Mouse (Mus musculus): ENCODE data around the gene B4galt3.
"Not testable (repeated sequence)": the region's sequence is repeated elsewhere in the genome, so short reads cannot be mapped to it uniquely, and the experiment has no call there.

The B4galt3 gene

DNA sequence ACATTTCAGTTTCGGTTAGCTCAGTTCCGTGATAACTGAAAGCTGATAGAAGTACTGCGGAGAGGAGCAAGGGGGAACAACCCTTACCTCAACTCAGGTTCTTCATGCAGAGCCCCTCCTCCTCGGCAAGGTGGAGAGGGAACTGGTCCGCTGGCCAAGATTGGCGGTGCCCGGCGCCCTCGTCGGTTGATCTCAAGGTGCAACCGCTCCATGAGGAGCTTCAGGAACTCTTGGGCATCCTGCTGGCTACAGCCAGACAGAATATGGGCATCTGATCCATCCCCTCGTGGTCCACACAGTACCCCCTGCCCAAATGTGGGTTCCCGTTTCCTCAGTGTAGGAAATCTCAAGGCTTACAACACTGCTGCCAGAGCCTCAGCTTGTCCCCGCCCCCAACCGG, 14.4 kb downstream of the B4galt3 start:
- DNase-seq (ENCODE audit: low read depth): no peak

DNA sequence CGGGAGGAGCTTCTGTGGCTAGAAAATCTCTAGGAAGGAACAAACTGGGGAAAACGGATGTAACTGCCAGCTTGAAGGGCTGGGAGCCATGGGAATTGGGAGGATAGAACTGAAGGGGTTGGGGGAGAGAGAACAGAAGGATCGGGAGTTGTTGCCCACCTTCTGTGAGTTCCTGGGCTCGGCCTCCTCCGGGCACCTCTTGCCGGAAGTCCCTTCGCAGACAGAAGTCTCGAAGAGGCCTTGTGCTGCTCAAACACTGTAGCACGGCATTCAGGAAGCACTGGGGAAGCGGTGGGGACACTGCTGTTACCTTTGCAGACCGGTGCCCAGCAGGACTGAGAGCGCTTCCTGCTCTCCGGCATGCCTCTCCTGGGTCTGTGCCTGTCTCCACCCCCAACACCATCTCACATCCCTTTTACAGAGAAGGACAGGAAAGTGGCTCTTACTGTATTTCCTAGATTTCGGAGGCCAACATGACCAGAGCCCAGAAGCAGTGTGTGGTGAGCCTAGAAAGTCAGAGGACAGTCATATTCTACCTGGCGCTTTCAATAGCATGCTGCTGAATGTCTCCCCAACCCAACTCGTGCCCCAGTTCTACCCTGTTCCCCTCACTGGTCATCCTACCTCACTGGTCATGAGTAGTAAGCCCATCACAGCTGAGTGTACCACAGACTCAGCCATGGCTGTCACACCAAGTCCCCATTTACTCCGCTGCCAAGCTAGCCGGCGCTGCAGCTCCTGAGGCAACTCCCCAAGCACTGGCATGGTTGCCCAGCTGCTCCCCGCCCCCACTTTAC, 15.2 kb downstream of the B4galt3 start:
- DNase-seq (ENCODE audit: low read depth): no peak

DNA sequence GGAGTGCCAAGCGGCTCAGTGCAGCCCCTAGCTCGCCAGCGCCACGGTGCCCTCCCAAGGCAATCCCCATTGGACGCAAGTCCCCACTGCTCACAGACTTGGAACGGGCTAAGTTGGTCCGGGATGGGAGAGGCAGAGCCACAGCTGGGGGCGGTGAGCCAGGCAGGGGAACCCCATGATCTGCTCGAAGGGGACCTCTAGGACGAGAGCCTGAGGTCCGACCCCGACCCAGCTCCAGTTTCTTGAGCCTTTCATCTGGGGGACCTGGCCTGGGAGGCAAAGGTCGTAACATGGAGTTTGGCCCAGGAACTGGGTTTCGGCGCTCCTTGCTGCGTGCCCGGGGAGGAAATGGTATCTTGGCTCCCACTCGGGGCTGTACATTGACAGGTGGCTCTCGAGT, 16.4 kb downstream of the B4galt3 start:
- DNase-seq (ENCODE audit: low read depth): no peak

DNA sequence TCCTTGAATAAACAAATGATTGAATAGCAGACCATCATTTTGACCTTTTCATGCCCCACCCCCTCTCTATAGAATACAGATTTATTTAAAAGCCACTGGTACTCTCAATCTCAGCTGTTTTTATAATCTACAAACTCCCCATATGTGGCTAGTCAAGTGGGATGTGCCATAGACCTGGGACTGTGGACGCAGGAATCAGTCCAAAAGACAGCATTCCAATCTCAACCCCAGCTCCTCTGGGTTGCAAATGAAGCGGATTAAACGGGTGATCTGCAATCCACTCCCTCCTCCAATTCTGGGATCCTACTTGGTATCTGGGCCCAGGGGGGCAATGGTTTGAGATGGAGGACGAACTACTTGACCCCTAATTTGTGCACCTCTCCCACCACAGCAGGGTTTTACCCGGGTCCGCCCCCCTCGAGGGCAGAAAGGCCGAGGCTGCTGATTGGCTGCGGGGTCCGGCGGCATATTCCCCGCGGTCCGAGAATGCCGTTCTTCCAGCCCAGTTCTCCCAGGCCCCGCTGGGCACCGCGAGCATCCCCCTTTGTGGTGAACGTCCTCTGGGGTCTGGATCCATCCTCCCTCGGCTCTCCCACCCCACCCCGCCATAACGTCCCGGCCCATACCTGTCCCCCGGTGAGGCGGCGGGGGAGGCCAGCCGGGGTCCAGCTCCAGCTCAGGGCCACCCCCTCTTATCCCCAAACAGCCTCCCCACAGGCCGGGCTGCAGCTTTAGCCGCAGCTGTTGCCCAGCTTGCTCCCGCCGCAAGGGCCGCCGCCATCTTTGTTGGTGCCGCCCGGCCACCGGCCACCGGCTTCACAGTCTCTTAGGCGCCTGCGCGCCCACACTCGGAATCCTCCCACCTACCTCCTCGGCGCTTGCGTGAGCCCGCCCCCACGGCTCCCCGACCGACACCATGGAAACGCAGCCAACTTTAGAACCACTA, 17.3 kb downstream of the B4galt3 start, which contains the start of gene Usp21:
Gene Usp21 (minus strand): TSS at position 856 of the 946 bp plus-strand sequence.
- DNase-seq (ENCODE audit: low read depth): peak; percentile 87

DNA sequence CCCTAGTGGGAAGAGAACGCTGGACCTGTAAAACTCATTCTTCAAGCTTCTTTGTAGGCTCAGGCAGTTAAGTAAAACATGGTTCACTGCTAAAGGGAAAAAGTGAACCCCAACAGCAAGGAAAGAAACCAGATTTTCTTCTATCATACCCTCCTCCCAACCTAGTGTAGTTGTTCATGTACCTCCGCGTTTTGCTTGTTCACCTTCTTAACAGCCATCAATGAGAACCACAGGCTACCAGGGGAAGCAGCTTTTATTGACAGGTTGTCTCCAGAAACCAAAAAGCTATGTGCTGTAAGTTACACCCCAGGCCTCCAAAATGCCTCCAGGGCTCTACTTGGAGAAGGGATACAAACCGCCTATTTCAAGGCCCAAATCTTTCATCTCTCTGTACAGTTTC, 18.2 kb downstream of the B4galt3 start:
- DNase-seq (ENCODE audit: low read depth): no peak

DNA sequence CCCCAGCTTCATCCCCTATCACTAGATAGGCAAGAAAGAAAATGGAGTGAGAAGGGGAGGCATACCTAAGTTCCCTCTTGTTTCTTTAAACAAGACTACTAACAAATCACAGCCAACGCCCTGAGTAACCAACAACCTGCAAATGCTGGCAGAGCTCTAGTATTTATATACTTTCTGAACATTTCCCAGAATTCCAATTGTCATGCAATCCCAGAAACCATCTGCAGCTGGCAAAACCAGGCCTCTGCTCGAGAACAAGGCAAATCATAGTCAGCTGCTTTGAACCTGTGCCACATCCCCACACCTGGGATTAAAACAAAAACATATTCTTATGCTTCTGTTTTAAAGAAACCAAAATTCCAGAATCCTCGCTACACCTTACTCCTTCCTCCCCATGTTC, 23.2 kb downstream of the B4galt3 start:
- no peak for DNase-seq (ENCODE audit: low read depth)

DNA sequence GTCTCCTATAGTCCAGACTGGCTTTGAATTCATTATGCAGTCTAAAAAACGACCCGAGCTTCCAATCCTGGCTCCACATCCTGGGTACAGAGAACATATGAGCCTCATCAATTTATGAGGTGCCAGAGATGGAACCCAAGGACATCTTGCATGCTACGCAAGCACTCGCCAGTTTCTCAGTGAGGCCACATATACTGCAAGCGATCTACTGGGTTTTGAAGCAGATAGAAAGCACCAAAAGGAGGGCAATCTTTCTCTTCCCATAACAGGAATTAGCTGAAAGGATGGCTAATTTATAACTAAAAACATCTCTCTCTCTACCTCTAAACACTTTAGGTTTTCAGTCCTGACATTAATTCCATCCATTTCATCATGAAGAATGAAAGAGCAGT, 23.8 kb downstream of the B4galt3 start:
- no peak for DNase-seq (ENCODE audit: low read depth)

DNA sequence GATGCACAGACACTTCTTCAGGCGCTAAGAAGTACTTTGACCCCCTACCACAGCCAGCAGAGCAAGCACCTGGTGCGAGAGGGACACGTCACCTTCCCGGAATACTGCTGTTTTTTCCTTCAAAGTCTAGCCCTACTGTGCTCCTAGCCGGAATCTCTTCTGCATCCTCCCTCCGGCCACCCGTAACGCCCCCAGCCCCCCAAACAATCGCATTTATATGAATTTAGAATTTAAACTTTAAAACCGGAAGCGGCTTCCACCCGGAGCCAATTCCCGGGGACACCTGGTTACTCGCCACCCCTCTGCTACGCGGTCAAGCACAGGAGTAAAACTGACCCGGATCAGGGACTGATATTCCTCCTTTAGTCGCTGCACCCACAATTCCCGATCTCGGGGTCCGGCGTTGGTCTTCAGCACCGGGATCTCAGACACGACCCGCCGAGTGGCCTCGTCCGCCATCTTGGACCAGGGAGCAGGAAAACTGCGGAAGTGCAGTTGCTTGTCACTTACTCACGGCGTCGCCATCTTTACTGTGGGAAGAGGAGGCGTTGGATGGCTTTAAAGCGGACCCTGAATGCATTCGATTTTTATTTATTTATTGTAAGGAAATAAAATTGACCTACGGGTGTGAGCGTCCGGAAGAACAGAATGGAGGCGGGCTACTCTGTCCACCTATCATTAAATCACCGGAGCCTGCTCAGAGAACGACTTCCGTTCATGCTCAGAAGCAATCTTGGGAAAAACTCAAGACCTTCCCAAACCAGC, 24.4 kb downstream of the B4galt3 start, which contains the start of gene Ufc1:
Gene Ufc1 (minus strand): TSS at position 727 of the 765 bp plus-strand sequence.
- no peak for DNase-seq (ENCODE audit: low read depth)

DNA sequence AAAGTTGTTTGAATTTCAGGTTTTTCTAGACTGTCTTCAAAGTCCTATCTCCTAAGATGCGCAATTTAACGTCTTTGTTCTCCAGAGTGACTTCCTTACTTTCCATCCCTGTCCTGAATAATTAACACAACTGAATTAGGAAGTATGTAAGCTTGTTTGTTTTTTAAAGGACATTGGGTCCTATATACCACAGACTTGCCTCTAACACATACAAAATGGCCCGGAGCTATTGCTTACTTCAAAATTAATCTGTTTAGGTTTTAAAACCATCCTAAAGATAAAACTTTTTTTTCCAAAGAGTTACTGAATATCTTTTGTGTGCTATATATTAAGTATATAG, 24.9 kb downstream of the B4galt3 start:
- no peak for DNase-seq (ENCODE audit: low read depth)

DNA sequence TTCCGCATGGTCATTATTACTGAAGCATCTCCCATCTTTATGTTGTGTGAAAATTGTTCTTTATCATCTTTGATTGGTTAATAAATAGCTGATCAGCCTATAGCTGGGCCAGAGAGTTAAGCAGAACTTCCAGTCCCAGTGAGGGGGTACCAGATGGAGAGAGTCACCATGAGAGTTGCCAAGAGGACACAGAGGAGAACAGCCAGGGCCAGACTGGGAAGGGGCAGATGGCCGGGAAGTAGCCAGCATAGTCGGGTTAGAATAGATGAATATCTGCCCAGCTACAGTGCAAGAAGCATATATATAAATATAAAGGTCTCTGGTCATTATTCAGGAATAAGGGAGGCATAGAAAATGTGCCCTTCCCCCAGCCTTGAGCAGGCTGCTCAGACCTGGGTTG, 28.1 kb downstream of the B4galt3 start:
- no peak for DNase-seq (ENCODE audit: low read depth)

DNA sequence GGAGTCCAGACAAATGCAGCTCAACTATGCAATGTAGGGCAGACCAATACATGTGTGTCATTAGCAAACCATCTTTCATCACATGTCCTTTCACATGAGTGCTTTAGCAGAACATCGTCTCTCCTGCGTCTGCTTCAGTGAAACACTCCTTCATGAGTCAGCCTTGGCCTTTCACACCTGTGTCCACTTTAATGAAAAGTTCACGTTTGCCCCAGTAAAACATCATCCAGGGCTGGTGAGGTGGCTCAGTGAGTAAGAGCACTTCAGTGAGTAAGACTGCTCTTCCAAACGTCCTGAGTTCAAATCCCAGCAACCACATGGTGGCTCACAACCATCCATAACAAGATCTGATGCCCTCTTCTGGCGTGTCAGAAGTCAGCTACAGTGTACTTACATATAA, 36.0 kb downstream of the B4galt3 start:
- DNase-seq (ENCODE audit: low read depth): not testable (repeated sequence)

DNA sequence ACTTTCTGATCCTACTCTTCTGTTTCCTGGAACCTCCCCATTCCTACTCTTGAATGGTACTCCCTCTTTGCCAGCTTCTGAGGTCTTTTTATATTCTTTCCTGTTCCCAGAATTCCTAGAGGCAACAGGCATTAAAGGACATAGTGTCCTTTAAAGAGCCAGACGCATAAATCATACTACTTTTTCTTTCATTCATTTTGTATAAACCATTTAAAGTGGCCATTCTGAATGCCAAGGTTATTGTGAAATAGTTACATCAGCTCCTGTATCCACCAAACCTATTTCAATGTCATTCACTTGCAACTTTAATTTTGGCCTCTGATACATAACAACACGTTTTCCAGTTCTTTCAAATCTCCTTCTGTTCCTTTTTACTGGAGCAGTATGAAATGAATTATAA, 39.2 kb downstream of the B4galt3 start:
- DNase-seq (ENCODE audit: low read depth): no peak

DNA sequence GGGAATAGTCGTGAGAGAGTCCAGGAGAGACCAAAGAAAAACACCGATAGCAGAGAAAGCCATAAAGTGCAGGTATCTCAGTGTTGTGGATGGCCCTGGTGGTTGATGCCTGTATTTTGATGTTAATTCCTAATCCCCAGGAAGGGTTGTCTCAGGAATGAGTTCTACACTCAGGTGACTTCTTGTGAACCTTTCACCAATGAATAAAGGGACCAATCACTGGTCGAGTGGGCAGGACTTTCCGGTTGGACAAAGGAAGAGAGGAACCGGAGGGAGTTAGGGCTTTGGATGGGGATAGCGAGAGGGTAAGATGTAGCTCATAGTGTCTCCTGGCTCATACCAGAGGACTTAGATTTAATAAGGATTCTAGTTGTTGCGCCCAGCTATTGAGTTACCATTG, 49.6 kb downstream of the B4galt3 start:
- no peak for DNase-seq (ENCODE audit: low read depth)

DNA sequence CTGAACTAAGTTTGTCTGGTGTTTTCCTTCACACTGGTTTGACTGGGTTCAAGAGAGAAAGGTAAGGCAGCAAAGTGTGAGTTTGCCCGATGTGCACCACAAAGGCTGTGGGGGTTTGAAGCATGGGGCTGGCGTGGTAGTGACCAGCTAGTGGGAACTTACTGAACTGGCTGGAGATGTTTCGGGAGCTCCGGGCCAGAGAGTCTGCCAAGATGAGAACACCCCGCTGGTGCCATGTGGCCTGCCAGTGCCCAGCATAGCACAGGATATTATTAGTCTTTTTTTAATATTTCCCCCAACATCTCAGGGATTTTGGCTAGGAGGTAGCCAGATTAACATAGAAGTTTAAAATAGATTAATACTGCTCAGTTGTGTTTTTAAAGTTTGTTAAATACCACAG, 50.0 kb downstream of the B4galt3 start:
- DNase-seq (ENCODE audit: low read depth): no peak

DNA sequence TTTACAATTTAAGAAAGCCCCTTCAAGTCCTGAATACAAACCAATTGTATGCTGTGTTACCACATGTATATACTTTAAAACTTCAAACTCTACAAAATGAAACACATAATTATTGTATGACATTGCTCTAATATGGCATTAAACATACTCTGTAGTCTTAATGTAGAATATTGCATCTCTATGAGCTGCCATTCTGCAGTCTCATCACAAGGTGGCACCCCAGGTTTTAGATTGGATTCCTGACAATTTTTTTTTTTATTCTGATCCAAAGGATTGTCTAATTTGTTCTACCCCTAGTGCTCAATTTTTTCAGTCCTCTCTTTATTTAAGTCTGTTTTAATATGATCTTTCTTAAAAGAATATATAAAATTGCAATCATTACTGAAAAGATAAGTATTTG, 51.3 kb downstream of the B4galt3 start:
- DNase-seq (ENCODE audit: low read depth): no peak

DNA sequence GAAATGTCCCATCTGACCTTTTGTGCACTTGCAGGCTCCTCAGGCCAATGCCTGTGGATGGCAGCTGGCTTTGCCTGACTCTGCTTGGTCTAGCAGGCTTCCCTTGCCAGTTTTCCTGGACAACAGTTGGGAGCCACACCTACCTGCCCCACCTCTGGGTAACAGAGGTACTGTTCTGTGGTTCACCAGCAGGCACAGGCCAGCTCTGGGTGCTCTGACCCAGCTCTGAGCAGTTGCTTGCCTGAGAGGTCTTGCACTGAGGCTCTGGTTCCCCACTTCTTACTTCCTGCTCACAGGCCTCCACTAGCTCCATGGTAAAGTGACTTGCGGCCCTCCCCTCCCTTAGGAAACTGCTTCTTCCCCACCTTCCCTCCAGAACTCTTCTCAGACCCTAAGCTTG, 51.9 kb downstream of the B4galt3 start:
- DNase-seq (ENCODE audit: low read depth): no peak

DNA sequence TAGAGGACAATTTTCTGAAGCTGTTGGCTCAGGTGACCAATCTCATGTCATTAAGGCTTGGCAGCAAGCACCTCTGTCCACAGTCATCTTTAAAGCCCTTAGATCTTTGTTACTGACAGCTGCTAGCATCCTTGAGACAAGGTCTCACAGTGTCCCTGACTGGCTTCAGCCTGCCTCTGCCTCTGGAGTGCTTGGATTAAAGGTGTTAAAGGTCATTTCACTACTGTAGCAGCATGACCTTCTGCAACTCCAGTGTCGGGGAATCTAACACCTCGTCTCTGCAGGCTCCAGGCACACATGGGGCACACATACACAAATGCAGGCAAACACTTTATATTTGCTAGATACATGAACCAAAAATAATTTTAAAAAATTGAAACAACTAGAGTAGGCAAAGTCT, 55.4 kb downstream of the B4galt3 start:
- no peak for DNase-seq (ENCODE audit: low read depth)

Measured in c-Kit-positive CD71-positive TER-119-negative erythroid progenitor cells, embryonic 14.5 days (primary cell).